Mouse (Mus musculus) urinary bladder, postnatal 36 days (tissue): ENCODE measurements at regions not wholly inside any gene's neighbourhood (a gene's known extent, or its start where the extent isn't known, plus 50 kb on each side); places are given as distances from the start of the nearest gene placed in this dataset.
A peak's percentile ranks its signal among the peaks of the same experiment; 100 is the strongest.

ENCODE experiments used
- DNase-seq, 2 experiments: peaks; one replicate each; pipeline ENCODE4 v3.0.0; 2022; ENCODE audit warnings: low spot score in 2 of 2, mixed read lengths in 1 of 2

DNA sequence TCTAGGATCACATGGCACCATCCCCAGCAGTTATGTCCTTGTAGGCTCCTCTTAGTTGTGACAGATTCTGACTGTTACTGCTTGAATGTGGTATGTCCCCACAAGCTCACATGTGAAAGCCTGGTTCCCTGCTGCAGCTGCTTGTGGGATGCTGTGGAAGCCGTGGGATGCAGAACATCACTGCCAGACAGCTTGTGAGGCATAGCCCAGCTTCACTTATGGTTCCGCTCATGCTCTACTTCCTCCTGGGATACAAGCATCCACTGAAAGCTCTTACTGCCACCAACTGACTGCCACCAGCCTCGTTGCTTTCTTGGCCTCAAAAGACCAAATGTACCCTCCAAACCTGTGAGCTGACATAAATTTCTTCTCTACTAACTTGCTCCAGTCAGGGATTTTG is 167.7 kb upstream of the Ccdc122 start:
- no peak for DNase-seq

DNA sequence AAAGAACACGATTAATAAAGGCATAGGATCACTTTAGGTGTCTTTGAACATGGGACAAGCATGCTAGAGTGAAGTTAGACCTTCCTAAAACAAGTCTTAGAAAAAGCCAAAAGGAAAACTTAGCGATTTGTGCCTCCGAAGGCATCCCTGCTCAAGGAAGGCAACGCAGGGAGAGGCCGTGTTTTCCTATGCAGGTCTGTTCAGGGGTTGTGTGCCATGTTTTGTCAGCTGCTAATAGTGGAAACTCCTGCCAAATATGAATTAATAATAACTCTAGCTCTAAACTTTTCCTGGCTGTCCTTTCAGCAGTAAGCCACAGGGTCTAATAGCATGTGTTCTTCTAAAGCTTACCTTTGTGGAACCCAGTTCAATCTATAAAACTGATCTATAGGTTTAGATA is 168.4 kb upstream of the Ccdc122 start:
- no peak for DNase-seq

DNA sequence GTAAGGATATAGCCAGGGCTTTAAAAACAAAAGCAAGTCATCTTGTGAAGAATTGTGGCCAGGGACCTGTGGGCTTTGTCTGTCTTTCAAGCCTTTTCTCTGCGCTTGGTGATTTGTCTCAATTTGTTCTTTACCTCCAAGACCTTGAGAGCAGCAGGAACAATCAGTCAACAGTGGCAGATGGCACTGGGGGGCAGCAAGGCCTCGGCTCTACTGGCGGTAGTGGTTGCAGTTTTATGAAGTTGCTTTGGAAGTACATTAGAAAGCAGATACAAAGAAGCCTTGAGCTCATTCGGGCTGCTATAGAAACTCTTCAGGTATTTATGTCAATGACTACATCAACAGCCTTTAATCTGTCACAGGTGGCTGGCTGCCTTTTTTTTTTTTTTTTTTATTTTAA is 171.9 kb upstream of the Ccdc122 start:
- DNase-seq, result no peak

DNA sequence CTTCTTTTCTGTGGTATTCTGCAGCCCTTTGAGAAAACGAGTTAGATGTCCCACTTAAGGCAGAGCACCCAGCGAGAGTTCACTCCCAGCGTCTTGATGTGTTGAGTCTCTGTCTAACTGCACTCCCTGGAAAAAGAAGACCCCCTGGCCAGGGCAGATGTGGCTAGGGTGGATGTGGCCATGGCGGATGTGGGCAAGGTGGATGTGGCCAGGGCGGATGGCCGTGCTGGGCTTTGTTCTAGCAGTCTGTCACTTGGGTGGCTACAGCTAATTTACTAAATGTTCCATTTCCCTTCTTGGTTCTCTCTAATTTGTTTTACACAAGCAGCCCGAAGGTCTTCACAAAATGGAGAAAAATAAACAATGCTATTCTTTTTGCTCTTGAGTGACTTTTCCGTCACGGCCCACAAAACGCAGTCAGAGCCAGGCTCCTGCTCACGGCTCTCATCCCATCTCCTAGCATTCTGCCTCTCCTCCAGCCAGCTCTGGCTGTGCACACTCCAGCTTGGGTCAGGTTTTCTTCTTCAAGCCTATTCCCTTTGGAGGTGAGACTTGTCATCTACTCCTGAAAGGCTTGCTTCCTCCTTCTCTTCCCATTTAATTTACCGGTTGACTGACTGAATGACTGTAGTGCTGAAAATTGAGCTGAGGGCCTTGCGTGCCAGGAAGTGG is 173.4 kb upstream of the Ccdc122 start:
- no peak for DNase-seq

DNA sequence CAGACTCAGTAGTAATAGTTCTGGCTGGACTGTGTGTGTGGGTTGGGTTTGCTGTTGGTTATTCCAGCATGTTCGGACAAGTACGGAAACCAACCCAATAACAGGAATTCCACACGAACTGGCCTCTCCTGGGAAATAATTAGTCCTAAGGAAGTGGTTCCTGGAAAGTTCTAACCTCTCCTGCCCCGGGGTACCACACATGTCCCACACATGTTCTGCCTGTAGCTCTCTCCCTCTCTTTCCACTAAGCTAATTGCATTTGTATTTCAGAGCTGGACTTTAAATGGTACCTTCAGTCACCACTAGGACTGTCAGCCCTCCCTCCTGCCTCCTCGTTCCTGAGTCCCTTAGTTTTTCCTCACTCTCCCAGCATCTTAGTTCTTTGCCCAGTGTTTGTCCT is 178.2 kb upstream of the Ccdc122 start:
- no peak for DNase-seq

DNA sequence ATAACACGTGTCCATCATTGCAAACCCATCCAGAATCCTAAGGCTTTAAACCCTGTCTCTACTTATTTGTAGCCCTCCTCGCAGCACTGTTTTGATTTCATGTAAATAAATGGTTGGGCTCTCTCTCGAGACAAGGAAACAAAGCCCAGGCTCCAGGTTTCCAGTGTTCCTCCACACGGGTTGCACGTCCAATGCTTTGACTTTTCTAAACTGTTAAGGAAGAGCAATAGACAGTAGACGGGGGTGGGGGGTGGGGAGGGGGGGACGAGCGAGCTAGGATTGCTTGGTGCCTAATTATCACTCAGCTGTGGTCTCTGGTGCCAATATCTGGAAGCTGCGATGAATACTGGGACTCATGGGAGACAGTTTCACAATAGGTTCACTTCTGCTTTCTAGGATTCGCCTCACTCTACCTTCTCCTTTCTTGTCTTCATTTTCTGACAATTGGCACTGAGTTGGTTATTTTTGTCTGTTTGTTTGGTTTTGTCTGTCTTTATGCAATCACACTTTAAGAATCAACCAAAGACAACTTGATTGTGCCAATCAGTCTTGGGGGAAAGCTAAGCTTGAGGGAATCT is 179.3 kb upstream of the Ccdc122 start:
- DNase-seq, result no peak

DNA sequence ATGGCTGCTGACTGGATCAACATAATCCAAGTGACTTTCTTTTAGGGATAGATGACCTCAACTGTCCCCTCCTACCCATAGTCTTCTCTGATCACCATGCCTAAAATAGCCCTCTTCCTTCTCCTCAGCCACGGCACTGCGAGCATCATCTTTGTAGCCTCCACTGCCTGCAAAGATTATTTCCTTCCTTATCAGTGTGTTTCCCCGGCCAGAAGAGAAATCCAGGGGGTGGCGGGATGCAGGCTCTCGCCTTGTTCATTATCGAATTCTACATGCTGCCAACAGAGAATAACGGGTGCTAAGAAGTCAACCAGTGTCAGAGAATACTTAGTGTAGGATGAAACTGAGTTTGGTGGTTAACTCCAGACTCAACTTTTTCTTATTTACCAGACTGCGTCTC is 180.0 kb upstream of the Ccdc122 start:
- no peak for DNase-seq

DNA sequence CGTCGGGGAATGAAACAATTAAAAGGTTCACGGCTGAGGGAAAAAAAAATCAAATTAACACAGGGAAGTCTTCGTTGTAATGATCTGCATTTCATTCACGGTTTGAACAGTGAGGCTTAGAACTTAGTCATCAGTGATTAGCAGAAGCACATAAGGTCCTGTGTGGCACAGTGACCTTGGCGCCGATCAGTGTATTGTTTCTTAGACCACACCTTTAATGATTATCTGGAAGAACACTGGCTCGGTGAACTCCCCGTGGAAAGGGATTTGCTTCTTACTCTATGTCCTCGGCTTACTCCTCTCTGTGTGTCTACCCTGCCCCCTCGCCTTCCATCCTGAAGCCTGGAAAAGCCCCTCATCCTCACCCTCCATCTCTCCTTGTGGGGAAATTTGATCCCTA is 181.6 kb upstream of the Ccdc122 start:
- DNase-seq, result no peak

DNA sequence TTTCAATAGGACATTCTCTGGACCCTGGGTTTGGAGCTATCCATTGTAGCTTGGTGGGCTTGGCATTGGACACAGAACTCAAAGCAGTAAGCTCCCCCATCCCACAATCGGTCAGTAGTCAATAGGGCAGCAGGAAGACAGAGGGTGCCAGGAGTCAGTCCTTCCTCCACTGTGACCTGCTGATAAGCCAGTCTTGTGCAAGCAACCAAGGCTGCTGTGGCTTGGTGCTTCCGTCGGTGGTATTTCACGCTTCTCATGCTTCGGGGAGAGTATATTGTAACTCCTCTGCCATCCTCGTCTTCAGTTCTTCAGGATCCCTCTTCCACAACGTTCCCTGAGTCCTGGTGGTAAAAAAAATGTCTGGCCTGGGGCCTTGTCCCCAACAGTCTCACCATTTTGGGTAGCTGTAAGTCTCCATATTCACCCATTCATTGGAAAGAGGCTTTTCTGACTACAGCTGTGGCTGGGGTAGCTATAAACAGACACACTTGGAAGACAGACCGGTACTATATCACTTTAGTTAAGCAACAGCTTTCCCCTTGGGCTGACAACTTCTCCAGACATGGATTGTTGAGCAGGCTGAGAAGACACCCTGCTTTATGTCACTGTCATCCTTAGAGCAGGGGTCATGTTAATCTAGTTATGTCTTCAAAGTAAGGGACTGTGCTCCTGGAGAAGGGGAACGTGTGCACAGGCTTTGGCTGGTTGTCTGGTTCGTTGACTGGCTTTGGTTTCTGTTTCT is 184.9 kb upstream of the Ccdc122 start:
- DNase-seq, result no peak

DNA sequence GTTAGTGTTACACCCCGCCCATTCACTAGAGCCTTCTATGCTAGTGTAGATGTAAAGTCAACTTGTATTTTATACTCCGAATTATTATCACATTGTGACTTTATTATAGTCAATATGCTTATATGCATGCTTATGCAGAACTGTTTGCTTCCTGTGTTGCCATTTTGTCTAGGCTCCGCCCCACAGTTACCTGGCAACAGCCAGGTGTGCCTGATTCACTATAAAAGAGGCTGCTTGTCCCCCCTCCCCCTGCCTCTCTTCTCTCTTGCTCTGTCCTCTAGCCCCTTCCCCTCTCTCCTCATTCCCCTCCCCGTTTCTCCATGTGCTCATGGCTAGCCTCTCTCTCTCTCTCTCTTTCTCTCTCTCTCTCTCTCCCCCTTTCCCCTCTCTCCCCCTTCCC is 185.9 kb upstream of the Ccdc122 start:
- DNase-seq, result no peak

DNA sequence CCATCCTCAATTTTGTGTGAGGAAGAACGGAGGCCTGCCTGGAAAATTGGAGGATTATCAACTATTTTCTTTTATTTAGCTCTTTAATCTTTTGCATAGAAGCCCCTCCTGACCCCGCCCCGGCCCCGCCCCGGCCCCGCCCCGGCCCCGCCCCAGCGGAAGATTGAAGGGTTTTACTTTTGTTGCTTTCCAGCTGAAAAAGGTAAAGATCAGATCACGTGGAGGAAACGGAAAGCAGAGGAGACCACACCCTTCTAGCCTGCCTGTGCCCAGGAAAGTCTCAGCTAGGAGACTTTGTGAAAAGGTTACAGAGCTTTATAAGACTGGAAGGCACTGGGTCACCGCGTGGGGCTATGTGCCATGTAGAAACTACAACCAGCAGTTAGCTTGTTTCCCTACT is 186.5 kb upstream of the Ccdc122 start:
- DNase-seq, result no peak

DNA sequence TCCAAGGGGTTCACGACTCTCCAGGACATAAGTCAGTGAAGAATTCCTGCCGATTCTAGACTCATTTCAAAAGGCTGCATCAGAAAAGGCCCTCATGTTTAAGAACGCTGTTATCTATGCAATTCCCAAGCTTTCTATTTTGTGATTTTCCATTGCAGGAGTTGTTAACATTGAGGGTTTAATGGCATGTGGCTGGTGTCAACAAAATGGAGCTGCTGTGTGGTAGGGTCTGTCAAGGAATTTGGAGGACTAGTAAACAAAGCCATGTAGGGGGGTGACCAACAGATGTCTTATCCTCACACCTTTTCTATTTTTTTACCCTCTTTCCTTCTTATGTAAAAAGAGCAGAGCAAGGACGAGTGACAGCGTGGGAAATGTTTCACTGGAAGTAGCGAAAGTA is 186.9 kb upstream of the Ccdc122 start:
- DNase-seq, result no peak

DNA sequence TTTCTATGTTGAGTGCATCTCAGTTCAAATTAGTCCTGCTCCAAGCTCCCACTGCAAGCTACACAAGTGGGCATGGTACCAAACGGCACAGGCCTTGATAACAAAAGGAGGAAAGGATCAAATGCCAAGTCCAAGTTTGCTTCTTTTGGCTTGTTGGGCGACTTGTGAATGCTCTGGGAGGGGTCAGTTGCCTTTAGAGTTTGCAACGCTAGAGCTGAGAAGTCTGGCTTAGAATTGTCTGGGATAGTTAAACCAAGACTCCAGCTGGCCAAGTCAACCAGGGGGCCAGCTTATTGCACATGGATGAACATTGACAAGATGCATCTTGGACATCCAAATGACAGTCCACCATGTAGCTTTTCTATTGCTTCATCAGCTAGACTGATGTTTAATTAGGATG is 187.5 kb upstream of the Ccdc122 start:
- DNase-seq, result no peak

DNA sequence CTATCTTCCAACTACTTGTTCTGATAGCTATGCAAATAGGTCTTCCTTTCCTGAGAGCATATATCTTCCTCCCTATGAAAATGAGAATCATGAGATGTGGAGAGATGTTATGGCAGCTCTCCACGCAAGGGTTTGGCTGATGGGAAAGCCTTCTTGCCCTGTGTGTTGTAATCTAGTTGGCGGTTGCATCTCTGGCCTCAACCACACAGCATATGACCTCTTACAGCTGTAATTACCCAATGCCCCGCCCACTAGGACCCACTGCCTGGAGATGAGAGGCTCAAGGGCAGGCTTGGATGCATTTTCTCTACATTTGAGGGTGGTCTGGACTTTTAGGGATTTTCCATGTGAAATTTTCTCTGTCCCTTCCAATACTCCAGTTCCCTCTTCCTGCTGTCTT is 190.9 kb upstream of the Ccdc122 start:
- peak in 1 of 2 experiments; percentile 34 for DNase-seq

DNA sequence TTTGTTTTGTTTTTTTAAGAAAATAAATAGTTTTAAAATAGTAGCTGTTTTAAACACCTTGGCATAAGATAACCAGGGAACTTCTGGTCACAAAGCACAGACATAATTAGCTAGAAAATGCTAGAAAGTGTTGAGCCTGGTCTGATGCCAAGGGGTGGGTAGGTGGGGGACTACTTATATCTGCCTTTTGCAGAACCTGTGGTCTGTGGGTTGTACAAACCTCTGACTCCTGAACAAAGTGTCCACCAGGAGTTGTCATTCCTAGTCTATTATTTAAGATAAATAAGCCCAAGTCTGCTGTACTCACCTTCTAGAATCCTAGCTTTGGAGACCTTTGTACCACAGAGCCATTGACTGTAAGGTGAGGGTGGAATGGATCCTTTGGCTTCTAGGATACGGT is 191.9 kb upstream of the Ccdc122 start:
- no peak for DNase-seq

DNA sequence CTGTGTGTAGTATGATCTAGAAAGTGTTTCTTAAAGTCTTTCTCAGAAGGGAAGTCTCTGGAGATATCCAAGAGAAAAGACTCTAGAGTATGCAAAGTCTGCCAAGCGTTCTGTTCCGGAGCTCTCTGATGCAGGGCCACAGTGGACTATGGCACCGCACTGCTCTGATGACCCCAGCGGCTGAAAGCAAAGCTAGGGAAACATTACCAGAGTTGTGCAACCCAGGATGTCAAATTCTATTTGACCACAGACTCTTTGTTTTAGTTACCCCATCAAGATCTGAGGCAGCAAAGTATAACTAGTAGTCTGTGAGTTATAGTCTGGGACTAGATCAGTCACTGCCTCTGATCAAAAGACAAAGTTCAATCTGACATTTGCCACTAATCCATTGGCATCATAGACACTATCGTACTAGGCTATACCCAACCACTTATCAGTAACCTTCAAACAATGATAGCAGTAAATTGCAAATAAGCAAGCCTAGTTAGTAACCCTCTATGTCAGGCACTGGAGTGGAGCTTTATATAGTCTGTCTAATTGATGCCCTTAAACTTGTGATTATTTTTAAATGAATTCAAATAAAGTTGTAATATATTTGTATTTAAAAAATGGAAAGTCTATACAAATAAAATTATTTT is 198.9 kb upstream of the Ccdc122 start:
- no peak for DNase-seq

DNA sequence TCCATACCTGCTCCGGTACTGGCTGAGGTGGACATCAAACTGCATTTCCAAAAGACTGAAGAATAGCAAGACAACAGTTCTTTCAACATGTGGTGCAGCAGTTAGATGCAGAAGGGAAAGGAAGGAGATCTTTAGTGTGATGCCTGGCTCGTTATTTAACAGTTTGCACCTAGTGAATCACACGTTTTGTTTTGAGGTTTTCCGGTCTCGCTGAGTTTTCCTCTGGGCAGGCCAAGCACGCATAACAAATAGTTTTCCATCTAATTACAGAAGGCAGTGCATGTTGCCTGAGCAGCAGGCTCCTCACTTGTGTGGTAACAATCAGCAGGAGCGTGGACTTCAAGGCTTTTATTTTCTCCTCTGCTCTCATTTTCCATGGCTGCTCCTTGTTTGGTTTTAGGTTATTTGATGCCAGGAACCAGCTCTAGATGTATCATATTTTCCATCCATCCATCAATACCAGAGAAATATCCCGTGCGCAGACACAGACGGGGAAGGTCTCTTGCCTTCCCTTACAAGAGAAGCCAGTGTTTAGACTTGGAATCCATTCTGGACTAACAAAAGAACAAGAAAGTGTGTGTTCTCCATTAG is 199.6 kb upstream of the Ccdc122 start:
- DNase-seq, result no peak

DNA sequence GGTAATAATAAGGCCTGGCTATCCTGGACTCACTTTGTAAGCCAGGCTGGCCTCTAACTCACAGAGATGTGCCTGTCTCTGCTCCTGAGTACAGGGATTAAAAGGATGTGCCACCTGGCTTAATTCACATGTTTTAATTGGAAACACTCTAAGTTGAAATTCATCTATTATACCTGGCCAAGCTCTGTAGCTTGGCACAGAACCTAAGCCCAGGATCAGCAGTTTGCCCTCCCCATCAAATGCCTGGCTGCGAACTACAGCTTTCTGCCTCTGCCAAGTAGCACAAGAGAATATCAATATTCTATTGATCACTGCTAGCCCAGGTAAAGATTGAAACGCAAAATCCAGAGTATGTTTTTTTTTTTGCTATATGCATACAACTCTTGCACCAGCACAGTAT is 200.3 kb upstream of the Ccdc122 start:
- DNase-seq, result no peak

DNA sequence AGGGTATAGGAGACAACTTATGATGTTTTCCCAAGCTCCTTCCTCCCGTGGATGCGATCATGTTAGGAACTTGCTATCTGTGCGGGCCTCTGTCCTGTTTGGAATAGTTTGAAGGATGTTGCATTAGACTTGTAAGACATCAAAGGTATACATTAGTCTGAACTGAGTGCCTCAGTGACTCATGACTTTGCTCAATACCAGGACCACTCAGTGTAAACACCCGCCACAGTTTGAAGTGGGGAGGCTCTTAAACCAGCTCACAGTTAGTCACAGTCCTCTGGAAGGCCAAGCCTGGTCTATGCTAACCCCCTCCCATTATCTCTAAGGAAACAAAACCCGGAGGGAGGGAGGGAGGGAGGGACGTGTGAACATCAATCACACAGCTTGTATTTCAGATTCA is 202.5 kb upstream of the Ccdc122 start:
- DNase-seq, result no peak

DNA sequence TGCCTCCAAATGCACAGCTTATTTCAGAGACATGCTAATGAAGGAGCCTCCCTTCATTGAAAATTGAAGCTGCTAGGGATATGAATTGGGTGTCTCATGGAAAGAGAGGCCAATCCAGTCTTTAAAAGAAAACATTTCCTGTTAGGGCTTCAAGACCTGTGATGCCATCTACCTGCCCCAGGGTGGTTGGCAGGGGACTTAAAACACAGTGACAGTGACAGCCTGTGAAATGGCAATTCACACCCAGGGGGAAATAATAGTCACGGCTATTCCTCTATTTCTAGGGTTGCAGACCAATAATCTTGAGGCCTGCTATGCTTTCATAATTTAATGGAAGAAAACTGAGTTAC is 207.4 kb upstream of the Ccdc122 start:
- DNase-seq, result no peak

DNA sequence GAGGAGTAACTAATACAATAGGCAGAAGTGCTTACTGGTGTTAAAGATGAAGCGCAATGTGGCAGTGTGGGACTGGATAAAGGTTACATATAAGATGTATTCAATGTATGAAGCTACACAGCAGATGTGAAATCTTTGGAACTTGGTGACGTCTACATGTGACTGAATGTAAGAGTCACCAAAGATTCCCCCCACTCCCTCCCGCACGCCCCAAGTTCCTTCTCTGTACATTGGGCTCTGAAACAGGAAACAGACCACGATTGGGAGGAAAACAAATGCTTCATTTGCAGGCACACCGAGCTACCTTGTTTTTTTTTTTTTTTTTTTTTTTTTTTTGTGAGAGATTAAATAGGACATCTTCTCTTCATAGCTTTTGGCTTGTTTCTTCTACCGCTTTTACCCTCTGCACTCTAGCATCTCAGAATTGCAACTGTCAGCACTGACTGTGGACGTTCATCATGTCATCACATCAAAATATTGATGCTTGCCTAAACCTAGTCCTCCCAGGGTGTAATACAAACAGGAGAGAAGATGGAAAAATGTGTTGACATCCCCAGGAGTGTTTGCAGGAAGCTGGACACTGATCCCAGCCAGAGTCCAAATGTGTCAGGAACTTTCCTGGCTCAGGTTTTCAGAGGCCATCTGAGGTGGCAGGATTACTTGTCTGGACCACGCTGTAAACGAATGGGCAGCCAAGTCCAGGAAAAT is 208.0 kb upstream of the Ccdc122 start:
- no peak for DNase-seq

DNA sequence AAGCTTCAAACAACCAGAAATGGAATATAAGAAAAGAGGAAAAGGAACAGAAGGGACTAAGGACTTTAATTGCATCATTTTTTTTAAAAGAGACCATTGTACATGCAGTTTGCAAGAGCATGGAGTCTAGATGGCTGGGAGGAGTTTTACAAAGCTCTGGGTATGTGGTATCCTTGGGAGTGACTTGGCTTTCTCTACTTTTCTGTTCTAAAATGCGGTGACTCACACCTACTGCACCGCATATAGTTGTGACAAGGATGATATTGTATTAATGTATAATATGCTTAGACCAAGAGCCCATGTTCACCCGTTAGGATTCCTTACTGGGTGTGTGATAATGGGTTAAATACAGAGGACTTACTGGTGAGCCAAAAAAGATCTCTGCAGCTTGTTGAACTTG is 212.5 kb upstream of the Ccdc122 start:
- no peak for DNase-seq
